Mouse (Mus musculus) heart, postnatal 25 days (tissue): ENCODE results near the gene B3galt5. TPM values are rescaled to one million over a fixed set of nuclear protein-coding genes. Genes with fewer than 3 reads are reported as not detected.

Source experiments
- DNase-seq: peaks from one replicate; pipeline ENCODE4 v3.0.0; 2022; ENCODE audit warnings: low spot score
- intact Hi-C: fragments of 180-260 bp; cut with DNase I; formaldehyde crosslinking; loops from one replicate; pipeline ENCODE4 v1.15.1; 2025
- total RNA-seq, 2 experiments: library from RNA; stranded (reverse); gene quantifications; 2 replicates each; pipeline ENCODE4 v1.2.3; 2021

Gene B3galt5
- total RNA-seq, 2 experiments from 2014 or later = not detected

DNA sequence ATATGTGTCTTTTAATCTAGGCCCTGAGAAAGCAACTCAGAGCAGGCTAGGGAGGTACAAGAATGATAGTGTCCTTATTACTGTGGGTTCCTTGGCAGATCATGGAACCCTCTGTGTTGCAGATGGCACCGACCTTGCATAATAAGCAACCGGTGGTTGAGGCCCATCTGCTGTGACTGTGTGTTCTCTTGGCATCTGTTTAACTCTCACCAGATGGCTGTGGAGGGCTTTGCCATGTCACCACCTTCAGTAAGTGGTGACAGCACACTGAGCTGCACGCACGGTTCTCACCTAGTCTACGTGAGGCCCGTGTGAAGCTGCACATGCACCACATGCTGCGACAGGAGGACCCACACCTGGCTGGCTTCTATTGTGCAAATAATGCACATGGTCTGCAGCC is 14.0 kb downstream of the B3galt5 start:
- intact Hi-C loops = loop anchor here (5.0 kb wide), 1 partner anchor 78 kb away; no protein-coding TSS in a partner anchor
- DNase-seq = no peak

DNA sequence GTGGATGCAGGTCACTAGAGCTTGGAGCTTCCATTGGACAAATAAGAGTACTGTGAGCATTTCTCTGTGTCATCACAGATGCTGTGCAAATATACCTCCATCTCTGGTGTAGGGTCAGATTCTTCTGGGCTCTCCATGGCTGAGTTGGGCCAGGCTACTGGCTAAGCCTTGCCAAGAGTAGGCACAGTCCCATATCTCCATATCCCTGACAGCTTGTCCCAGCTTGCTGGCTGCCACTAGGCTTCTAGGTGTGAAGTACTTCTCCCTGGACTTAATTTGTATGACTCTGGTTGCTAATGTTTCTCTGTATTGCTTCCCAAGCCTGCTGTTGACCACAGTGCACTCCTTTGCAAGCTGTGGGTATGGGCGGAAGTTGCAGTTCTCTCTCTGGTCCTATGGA is 16.5 kb downstream of the B3galt5 start:
- intact Hi-C loops = loop anchor here (5.0 kb wide), 1 partner anchor 75 kb away; no protein-coding TSS in a partner anchor
- DNase-seq = no peak

DNA sequence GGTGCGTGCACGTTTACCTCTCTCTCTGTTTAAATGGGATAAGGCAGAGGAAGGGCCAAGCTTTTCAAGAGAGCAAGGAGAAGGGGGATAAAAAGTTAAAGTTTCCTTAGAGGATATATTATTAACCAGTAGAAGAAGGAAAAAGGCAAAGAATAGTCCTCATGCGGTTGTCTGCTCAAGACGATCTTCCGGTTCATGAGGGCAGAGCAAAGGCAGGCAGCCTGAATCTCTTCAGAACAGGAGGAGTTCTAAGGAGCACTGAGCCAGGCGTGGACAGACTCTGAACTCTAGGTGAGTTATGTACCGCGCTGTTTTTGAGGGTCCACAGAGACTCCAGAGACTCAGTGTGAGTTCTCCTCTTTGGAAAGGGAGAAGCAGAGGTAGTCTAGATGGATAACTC is 22.8 kb downstream of the B3galt5 start:
- DNase-seq = no peak
- intact Hi-C loops = no loop called here

DNA sequence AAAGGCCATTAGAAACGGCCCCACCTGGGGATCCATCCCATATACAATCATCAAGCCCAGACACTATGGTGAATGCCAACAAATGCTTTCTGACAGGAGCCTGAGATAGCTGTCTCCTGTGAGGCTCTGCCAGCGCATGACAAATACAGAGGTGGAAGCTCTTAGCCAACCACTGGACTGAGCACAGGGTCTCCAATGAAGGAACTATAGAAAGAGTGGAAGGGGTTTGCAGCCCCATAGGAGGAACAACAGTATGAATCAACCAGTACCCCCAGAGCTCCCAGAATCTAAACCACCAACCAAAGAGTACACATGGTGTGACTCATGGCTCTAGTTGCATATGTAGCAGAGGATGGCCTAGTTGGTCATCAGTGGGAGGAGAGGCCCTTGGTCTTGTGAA is 36.1 kb downstream of the B3galt5 start:
- intact Hi-C loops = no loop called here
- DNase-seq = no peak

DNA sequence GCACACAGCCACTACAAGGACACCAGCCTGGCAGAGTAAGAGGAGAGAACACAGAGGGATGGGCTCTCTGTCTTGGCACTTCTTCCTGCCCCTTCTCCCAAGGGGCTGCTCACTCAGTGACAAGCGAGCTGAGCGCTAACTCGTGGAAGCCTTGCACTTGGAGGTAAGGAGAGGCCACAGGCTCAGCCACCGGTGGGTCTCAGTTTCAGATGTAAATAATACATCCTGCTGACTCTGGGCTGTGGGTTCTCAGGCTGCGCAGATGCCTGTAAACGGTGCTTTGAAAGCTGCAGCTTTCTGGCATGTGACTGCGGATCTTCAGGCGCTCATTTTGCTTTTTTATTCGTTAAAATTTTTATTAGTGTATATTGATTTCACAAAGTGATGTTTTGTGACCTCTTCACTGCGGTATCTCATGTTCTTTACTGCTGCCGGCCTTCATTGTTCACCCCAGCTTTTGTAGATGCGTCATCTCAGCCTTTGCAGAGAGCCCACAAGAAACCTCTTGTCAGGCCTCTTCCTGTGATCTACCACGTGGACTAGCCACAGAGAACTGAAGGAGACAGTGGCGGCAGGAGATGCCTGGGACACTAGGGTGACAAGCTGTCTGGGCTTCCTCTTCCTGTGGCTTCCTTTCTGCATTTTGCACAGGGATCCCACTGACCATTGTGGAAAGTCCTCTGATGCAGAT is 37.5 kb downstream of the B3galt5 start:
- intact Hi-C loops = no loop called here
- DNase-seq = no peak

GRCm38 (mm10) chr16:96276596-96276995 is 41.0 kb downstream of the B3galt5 start:
- intact Hi-C loops = no loop called here
- DNase-seq = no peak

GRCm38 (mm10) chr16:96278491-96279224 is 43.1 kb downstream of the B3galt5 start:
- intact Hi-C loops = no loop called here
- no peak for DNase-seq

DNA sequence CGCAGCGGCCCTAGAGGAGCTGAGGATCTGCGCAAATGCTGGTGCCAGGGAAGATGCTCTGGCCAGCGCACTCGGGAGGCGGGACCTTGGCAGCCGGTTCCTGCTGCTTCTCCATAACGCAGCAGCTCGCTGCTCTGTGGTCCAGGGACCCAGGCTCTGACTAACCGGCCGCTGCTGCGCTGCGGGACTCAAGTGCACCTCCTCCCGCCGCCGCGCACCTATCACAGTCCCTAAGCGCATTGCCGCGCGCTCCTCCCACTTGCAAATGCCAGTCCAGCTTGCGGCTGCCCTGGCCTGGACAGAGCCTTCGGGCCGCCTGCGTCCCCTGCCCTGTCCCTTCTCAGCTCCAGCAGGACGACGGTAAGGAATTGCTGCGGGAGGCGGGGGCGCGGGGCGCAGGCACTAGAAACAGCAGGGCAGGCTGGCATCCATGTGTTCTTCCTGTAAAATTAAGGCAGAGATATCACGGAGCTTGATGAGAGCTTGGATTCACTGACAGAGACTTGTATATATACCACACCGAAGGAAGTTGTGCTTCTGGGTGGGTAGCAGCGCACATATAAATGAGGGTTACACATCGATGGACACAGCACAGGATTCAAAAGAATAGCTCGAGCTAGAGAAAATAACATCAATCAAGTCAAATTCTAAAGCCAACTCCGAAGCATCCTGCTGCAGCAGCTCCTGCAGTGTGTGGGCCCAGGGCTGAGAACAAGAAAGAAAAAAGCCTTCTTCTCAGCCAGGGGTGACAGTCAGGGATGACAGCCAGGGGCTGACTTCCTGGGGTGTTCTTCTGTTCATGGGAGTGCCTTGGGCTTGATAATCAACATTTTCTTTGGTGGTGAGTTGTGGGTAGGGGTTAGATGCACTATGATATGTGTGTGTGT is 45.4 kb downstream of the B3galt5 start:
- DNase-seq = no peak
- intact Hi-C loops = no loop called here

GRCm38 (mm10) chr16:96282566-96282965 is 47.0 kb downstream of the B3galt5 start:
- DNase-seq = no peak
- intact Hi-C loops = no loop called here

GRCm38 (mm10) chr16:96291885-96292284 is 56.3 kb downstream of the B3galt5 start:
- intact Hi-C loops = no loop called here
- no peak for DNase-seq

DNA sequence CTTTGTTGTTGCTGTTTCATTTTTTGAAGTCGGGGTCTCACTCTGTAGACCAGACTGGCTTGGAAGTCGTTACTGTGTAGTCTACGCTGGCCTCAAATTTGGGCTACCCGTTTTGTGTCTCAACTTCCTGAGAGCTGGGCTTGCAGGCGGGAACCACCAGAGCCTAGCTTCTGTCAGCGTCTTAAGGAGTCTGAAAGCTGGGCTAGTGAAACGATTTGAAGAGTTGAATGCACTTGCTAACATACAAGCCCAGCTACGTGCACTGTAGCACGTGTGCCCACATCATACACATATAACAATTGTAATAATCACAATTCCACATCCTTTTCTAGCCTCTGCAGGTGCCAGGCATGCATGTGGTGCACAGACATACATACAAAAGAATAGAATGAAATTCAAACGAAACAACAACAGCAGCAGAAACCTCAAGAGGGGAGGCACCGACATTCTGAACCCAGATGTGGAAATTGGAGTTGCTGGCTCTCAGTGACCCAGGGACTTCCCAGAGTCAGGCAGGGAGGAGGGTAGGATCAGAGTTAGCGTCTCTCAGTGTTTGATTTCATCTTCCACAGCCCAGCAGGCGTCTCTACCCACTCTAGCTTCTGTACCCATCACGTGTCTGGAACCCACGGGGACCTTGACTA is 57.1 kb downstream of the B3galt5 start:
- intact Hi-C loops = no loop called here
- no peak for DNase-seq

DNA sequence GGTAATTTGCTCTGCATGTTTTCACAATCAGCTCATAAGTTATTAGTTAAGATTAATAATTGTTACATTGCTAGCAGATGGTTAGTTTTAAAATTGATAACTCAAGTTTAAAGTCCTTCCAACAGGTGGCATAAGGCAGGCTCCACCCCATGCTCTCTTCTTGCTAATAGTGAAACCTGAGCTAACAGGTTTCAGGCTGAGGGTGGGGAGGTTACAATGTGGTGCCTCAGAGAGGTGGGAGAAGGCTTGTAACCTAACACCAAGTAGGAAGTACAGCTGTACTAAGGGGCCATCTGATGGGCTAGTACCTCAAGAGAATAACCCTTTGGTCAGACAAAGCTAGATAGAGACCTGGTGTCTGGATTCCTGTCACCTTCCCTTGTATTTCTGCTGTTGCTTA is 62.5 kb downstream of the B3galt5 start:
- intact Hi-C loops = no loop called here
- DNase-seq = no peak

- no peak for DNase-seq
- intact Hi-C loops = no loop called here
Observed at GRCm38 (mm10) chr16:96298574-96298973, 63.0 kb downstream of the B3galt5 start.

- intact Hi-C loops = no loop called here
- DNase-seq = no peak
Observed at GRCm38 (mm10) chr16:96303356-96303755, 67.8 kb downstream of the B3galt5 start.

DNA sequence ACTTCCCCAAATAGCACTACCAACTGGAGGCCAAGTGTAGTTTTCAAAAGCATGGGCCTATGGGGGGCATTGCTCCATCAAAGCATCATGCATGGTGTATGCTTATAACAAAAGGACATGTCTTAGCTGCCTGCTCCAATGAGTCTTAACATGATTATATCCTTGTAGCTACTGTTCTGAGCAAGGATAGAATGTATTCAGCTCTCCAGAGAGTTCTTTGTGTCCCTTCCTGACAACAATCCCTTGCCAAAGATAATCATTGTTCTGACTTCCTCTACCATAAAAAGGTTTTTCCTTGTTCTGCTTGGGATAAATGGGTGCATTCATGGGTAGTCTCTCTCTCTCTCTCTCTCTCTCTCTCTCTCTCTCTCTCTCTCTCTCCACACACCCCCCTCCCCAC is 68.8 kb downstream of the B3galt5 start:
- DNase-seq = no peak
- intact Hi-C loops = no loop called here

DNA sequence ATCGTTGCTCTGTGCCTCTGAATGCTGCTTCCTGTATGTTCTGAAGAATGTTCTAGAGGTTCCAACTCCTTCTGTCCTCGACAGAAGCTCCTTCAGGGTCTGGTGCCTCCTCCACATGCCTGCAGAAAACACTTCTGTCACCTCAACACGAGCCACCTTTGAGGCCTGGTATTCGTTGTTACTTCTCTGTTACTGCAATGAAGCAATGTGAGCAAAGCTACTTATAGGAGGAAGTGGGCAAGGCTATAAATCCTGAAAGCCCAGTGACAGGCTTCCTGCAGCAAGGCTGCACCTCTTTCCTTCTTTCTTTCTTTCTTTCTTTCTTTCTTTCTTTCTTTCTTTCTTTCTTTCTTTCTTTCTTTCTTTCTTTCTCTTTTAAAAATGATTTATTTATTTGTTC is 71.3 kb downstream of the B3galt5 start:
- intact Hi-C loops = no loop called here
- DNase-seq = no peak

DNA sequence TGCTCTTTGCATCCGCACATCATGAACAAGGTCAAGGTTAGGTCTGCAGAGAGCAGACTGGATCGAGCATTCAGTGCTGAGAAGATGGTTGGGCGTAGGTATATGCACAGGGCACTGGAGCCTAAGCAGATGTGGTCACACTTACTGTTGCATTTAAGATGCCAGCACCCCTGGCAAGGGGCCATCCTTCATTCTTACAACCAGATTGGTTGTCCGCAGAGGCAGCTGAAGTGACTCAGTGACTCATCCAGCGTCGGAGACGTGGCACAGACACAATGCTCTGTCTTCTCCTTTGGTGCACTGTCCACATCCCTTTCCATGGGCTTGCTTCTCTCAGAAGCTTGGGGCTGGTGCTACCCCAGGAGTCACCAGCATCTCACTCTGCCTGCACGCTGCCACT is 82.2 kb downstream of the B3galt5 start:
- DNase-seq = no peak
- intact Hi-C loops = no loop called here

DNA sequence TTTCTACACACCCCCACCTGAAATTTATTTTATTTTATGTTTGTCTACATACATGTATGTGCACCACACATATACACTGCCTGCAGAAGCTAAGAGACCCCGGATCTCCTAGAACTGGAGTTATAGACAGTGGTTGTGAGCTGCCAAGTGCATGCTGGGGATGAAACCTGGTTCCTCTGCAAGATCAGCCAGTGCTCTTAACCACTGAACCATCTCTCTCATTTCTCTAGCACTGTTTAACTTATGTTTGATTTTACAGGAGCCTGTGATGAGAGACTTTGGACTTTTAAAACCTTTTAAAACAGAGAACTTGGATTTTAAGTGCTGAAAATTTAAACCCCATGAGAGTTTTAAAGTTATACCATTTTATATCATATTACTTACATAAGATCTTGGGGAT is 87.1 kb downstream of the B3galt5 start:
- no peak for DNase-seq
- intact Hi-C loops = no loop called here

DNA sequence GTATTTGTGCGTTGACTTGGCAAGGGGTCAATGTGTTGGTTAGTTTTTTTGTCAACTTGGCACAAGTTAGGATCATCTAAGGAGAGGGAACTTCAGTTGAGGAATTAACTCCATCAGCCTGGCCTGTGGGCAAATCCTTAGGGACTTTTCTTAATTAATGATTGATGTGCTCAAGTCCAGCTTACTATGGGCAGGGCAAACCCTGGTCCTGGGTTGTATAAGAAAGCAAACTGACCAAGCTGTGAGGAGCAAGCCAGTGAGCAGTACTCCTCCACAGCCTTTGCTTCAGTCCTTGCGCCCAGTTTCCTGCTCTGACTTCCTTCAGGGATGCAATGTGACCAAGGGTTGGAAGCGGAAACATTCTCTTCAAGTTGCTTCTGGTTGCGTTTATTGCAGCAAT is 87.6 kb downstream of the B3galt5 start:
- intact Hi-C loops = no loop called here
- DNase-seq = no peak
